Mouse (Mus musculus) kidney, postnatal 0 days (tissue): Measurements from ENCODE around the gene Dolpp1. TPM values are rescaled to one million over a fixed set of nuclear protein-coding genes. Genes with fewer than 3 reads are reported as not detected.

Experiments used
- ATAC-seq: fragments of 200-750 bp; cut with Nextera tagmentation; replicated peaks from 2 replicates; pipeline ENCODE4 v1.8.0; 2017; ENCODE audit warnings: low read depth, moderate number of reproducible peaks, moderate TSS enrichment, moderate library complexity; ENCODE audit not compliant: low FRiP score
- DNase-seq: peaks from one replicate; pipeline ENCODE4 v3.0.0-alpha.2; 2016; ENCODE audit warnings: low spot score
- H3K27ac ChIP-seq: fragments of 300-500 bp; sonication (generic); 2 replicates; pipeline ENCODE4 v1.5.1; 2014; ENCODE audit warnings: mild to moderate bottlenecking
- H3K27me3 ChIP-seq: fragments of 300-500 bp; sonication (generic); 2 replicates; pipeline ENCODE4 v1.6.1; 2014; ENCODE audit warnings: low read length, mixed read lengths; ENCODE audit not compliant: insufficient read depth
- H3K36me3 ChIP-seq: fragments of 300-500 bp; sonication (generic); 2 replicates; pipeline ENCODE4 v1.6.1; 2014; ENCODE audit warnings: low read length, mixed read lengths; ENCODE audit not compliant: insufficient read depth
- H3K4me1 ChIP-seq: fragments of 300-500 bp; sonication (generic); replicated peaks from 2 replicates; pipeline ENCODE4 v1.6.1; 2014; ENCODE audit warnings: antibody characterized with exemption, low read length, mixed read lengths; ENCODE audit not compliant: insufficient read depth
- H3K4me2 ChIP-seq: fragments of 300-500 bp; sonication (generic); 2 replicates; pipeline ENCODE4 v1.6.1; 2014; ENCODE audit warnings: mild to moderate bottlenecking, low read length, moderate library complexity, mixed read lengths
- H3K4me3 ChIP-seq: fragments of 300-500 bp; sonication (generic); replicated peaks from 2 replicates; pipeline ENCODE4 v1.5.1; 2014; ENCODE audit warnings: low read depth, low read length
- H3K9ac ChIP-seq: fragments of 300-500 bp; sonication (generic); 2 replicates; pipeline ENCODE4 v1.6.1; 2014; ENCODE audit warnings: low read depth, low read length
- H3K9me3 ChIP-seq: fragments of 300-500 bp; sonication (generic); replicated peaks from 2 replicates; pipeline ENCODE4 v1.6.1; 2016; ENCODE audit warnings: low read length, inconsistent platforms, mixed read lengths
- CTCF ChIP-seq: IDR thresholded peaks from 2 replicates; pipeline ENCODE4 v1.5.1; 2016; ENCODE audit warnings: antibody characterized with exemption, low read depth, mild to moderate bottlenecking, moderate library complexity
- WGBS: fragments of 180-500 bp; shearing (Covaris S2); extraction: QIAGEN DNeasy Blood & Tissue Kit; methylation state at CpG from one replicate; pipeline ENCODE4 v1.1.7; 2014; 5-methylcytosine and 5-hydroxymethylcytosine counted together
- polyA plus RNA-seq: library from polyadenylated mRNA; unstranded; fragments of >200 nt; fragmentation: Nextera tagmentation; extraction: Ambion mirVana; gene quantifications from 2 replicates; pipeline ENCODE4 v1.2.1, GENCODE M21; 2015

Dolpp1 gene
- polyA plus RNA-seq, 1 experiment from 2014 or later = 23.4 TPM

DNA sequence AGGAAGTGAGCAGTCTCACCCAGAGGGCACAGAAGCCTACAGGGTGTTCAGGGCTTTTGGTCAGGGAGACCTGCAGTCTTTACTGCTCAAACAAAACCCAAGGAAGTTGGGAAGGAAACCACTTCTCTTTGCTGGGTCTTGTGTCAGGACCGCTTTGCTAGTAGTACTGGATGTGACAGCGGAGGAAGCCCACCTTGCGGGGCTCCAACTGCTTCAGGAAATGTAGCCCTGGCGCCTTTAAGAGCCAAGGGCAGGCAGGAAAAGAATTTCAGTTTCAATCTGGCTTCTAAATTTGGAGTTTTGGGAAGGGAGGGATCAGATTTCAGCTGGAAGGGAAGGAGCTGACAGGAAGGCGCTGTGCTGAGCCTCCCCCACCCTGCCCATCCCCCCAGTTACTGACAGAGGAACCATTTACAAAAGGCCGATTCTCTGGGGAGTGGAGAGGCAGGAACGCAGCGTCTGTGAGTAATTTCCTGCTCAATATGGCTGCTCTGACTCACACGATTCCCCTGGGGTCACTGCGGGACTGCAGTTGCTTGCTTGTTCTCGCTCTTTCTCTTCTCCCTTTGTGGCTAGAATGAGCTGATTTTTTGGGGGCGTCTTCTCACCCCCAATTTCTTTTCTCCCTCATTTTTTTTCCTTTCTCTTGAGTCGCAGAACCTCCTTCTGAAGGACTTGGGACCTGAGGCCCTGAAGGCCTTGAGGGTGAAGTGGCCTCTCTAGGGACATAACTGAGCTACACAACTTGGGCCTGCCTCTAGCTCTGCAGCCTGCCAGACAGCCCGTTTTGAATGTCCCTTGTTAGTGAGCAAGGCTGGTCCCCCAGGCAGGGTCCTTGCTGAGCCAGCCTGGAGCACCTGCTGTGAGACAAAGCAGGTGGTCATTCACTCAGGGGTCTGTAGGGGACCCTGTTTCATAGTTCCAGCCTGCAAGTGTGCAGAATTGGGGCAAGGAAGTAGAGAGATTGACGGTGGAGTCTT, 49.8 kb downstream of the Dolpp1 start:
- Histone ChIP-seq H3K4me2 (peak overlapping the region; percentile 54), H3K36me3 (peaks cover 31% of the 10 kb centered on the region), H3K27me3 (no peaks in the 10 kb centered on the region), H3K9ac (peak overlapping the region; percentile 60), H3K9me3 (no peaks in the 10 kb centered on the region), H3K4me3 (peak overlapping the region; percentile 11), H3K4me1 (peaks cover 54% of the 10 kb centered on the region), H3K27ac (peak overlapping the region; percentile 98)
- TF ChIP-seq CTCF = no peak
- 2% methylated on average over 15 of the region's 15 CpGs for WGBS
- peak; percentile 67 for ATAC-seq
- peak; percentile 99 for DNase-seq

DNA sequence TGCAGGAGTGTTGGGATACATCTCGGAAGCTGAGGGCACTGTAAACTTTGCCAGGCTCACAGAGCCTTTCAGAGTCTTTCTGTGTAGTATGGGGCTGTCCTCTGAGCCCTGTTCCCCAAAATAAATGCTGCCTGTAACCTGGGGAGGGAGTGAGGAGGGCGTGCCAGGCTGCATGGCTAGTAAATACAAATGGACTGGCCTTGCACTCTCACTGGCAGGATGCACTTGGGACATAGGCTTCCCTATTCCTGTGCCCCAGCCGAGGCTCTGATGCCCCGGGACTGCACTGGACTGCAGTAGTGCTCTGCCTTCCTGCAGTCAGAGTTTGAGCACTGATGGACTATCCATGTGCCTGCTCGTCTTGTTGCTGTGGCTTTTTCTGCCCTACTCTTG, 50.4 kb downstream of the Dolpp1 start:
- Histone ChIP-seq H3K4me2 (peak overlapping the region; percentile 54), H3K4me1 (peaks cover 54% of the 10 kb centered on the region), H3K36me3 (peaks cover 28% of the 10 kb centered on the region), H3K27me3 (no peaks in the 10 kb centered on the region), H3K27ac (peak overlapping the region; percentile 98), H3K4me3 (peak overlapping the region; percentile 11), H3K9me3 (no peaks in the 10 kb centered on the region), H3K9ac (peak overlapping the region; percentile 60)
- no peak for ATAC-seq
- 33% methylated on average over 5 of the region's 5 CpGs for WGBS
- no peak for DNase-seq
- TF ChIP-seq CTCF = no peak

GRCm38 (mm10) chr2:30443281-30443680, 51.2 kb downstream of the Dolpp1 start:
- Histone ChIP-seq H3K9ac (no peak overlapping the region), H3K4me3 (no peak overlapping the region), H3K27ac (peak overlapping the region; percentile 98), H3K4me2 (peak overlapping the region; percentile 54), H3K27me3 (no peaks in the 10 kb centered on the region), H3K36me3 (peaks cover 25% of the 10 kb centered on the region), H3K9me3 (no peaks in the 10 kb centered on the region), H3K4me1 (peaks cover 54% of the 10 kb centered on the region)
- TF ChIP-seq CTCF = 0 out of 2 replicates have a peak, but pooled peaks have one; percentile 11
- DNase-seq (no peak), ATAC-seq (no peak)
- 36% methylated on average over 4 of the region's 4 CpGs for WGBS

DNA sequence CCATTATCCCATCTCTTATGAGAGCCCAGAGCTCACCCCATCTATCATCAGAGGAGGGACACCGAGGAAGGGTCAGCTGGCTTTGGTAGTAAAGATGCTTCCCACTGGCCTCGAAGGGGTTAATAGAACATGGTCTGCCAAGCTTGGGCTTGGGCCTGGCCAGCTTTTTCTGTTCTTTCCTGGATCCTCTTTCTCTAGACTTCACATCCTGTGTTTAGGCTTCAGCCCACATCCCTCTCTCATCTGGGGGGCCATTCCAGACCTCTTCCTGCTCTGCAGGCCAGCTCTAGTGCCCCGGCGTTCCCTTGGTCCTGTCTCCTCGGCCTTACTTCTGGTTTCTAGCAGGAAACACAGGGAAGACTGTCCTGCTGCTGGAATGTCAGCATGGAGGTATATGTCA, 52.0 kb downstream of the Dolpp1 start:
- Histone ChIP-seq H3K27ac (peak overlapping the region; percentile 98), H3K36me3 (peaks cover 19% of the 10 kb centered on the region), H3K4me1 (peaks cover 54% of the 10 kb centered on the region), H3K4me3 (no peak overlapping the region), H3K4me2 (no peak overlapping the region), H3K9me3 (no peaks in the 10 kb centered on the region), H3K9ac (no peak overlapping the region), H3K27me3 (no peaks in the 10 kb centered on the region)
- TF ChIP-seq CTCF = no peak
- ATAC-seq (no peak), DNase-seq (no peak)
- WGBS = 57% methylated on average over 5 of the region's 5 CpGs

DNA sequence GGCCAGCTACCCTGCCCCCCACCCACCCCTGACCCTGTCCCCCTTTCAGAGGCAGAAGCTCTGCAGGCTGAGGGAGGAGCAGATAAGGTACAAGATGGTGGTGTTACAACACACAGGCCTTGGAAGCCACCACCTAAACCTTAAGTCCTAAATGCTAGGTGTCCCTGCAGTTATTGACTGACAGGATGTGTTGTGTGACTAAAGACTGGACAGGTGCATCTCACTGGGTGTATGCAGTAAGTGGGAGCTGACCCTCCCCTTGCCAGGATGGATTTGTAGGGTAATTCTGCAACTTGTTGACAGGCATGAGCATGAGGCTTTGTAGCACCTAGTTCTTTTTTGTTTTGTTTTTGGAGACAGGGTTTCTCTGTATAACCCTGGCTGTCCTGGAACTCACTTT, 52.4 kb downstream of the Dolpp1 start:
- H3K27ac ChIP-seq = peak overlapping the region; percentile 98
- peaks cover 19% of the 10 kb centered on the region for H3K36me3 ChIP-seq
- no peaks in the 10 kb centered on the region for H3K27me3 ChIP-seq
- H3K9ac ChIP-seq = no peak overlapping the region
- ATAC-seq (no peak), DNase-seq (no peak)
- no peak for TF ChIP-seq CTCF
- H3K4me2 ChIP-seq = no peak overlapping the region
- peaks cover 54% of the 10 kb centered on the region for H3K4me1 ChIP-seq
- H3K9me3 ChIP-seq = no peaks in the 10 kb centered on the region
- H3K4me3 ChIP-seq = no peak overlapping the region

DNA sequence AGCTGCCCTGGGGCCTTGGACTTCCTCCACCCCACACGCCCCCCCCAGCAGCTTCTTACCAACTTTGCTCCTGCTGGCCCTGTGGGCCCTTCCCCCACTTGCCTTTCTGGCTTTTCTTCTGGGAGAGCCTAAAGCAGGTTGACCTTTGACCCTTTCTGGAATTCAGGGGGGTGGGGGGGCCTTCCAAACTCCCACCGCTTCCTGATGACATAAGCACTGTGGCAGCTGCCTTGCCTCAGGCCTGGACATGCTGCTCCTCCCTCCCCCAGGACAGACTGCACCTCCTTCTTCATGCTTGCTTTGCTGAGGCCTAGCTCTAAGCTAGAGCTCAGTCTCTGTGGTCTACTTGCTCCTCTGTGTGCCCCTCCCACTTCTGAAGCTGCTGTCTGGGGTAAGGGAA, 53.3 kb downstream of the Dolpp1 start:
- H3K36me3 ChIP-seq = peaks cover 23% of the 10 kb centered on the region

More for the DNA sequence above, 53.3 kb downstream of the Dolpp1 start:
- no peaks in the 10 kb centered on the region for H3K9me3 ChIP-seq
- no peaks in the 10 kb centered on the region for H3K27me3 ChIP-seq
- 42% methylated on average over 2 of the region's 2 CpGs for WGBS
- H3K4me2 ChIP-seq = no peak overlapping the region
- H3K9ac ChIP-seq = peak overlapping the region; percentile 51
- DNase-seq (peak; percentile 93), ATAC-seq (peak; percentile 72)
- TF ChIP-seq CTCF = no peak
- H3K4me3 ChIP-seq = no peak overlapping the region
- peak overlapping the region; percentile 98 for H3K27ac ChIP-seq
- H3K4me1 ChIP-seq = peaks cover 54% of the 10 kb centered on the region
